Mouse (Mus musculus) midbrain, embryonic 14.5 days (tissue): Measurements from ENCODE around the gene Adgb. TPM values are rescaled to one million over a fixed set of nuclear protein-coding genes. Genes with fewer than 3 reads are reported as not detected.

ENCODE experiments used
- ATAC-seq: fragments of 200-750 bp; cut with Nextera tagmentation; 2 replicates; pipeline ENCODE4 v1.8.0; 2017; ENCODE audit warnings: moderate number of reproducible peaks, moderate library complexity; ENCODE audit not compliant: low FRiP score, low TSS enrichment
- DNase-seq: peaks from one replicate; pipeline ENCODE4 v3.0.0-alpha.2; 2015
- H3K27ac ChIP-seq: fragments of 300-500 bp; sonication (generic); replicated peaks from 2 replicates; pipeline ENCODE4 v1.5.1; 2014; ENCODE audit warnings: mild to moderate bottlenecking, low read depth, low read length, moderate library complexity
- H3K27me3 ChIP-seq: fragments of 300-500 bp; sonication (generic); 2 replicates; pipeline ENCODE4 v1.6.1; 2014; ENCODE audit warnings: low read length, control low read depth, mixed read lengths; ENCODE audit not compliant: control insufficient read depth, insufficient read depth
- H3K36me3 ChIP-seq: fragments of 300-500 bp; sonication (generic); 2 replicates; pipeline ENCODE4 v1.6.1; 2014; ENCODE audit warnings: low read length, control low read depth; ENCODE audit not compliant: control insufficient read depth, insufficient read depth
- H3K4me1 ChIP-seq: fragments of 300-500 bp; sonication (generic); 2 replicates; pipeline ENCODE4 v1.6.1; 2014; ENCODE audit warnings: mild to moderate bottlenecking, antibody characterized with exemption, low read length, control low read depth; ENCODE audit not compliant: control insufficient read depth, insufficient read depth
- H3K4me2 ChIP-seq: fragments of 300-500 bp; sonication (generic); 2 replicates; pipeline ENCODE4 v1.6.1; 2014; ENCODE audit warnings: mild to moderate bottlenecking, low read length, moderate library complexity
- H3K4me3 ChIP-seq: fragments of 300-500 bp; sonication (generic); replicated peaks from 2 replicates; pipeline ENCODE4 v1.5.1; 2014; ENCODE audit warnings: low read depth, low read length
- H3K9ac ChIP-seq: fragments of 300-500 bp; sonication (generic); replicated peaks from 2 replicates; pipeline ENCODE4 v1.6.1; 2014; ENCODE audit warnings: mild to moderate bottlenecking, low read length, moderate library complexity
- H3K9me3 ChIP-seq: fragments of 300-500 bp; sonication (generic); 2 replicates; pipeline ENCODE4 v1.6.1; 2016; ENCODE audit warnings: low read length, control low read depth, mixed read lengths; ENCODE audit not compliant: control insufficient read depth
- WGBS: fragments of 180-500 bp; shearing (Covaris S2); extraction: QIAGEN DNeasy Blood & Tissue Kit; methylation state at CpG from one replicate; pipeline ENCODE4 v1.1.7; 2014; 5-methylcytosine and 5-hydroxymethylcytosine counted together
- polyA plus RNA-seq: library from polyadenylated mRNA; unstranded; fragments of >200 nt; fragmentation: Nextera tagmentation; extraction: Ambion mirVana; gene quantifications from 2 replicates; pipeline ENCODE4 v1.2.1, GENCODE M21; 2014

The Adgb gene
- polyA plus RNA-seq, 1 experiment from 2014 or later = 0.36 TPM

DNA sequence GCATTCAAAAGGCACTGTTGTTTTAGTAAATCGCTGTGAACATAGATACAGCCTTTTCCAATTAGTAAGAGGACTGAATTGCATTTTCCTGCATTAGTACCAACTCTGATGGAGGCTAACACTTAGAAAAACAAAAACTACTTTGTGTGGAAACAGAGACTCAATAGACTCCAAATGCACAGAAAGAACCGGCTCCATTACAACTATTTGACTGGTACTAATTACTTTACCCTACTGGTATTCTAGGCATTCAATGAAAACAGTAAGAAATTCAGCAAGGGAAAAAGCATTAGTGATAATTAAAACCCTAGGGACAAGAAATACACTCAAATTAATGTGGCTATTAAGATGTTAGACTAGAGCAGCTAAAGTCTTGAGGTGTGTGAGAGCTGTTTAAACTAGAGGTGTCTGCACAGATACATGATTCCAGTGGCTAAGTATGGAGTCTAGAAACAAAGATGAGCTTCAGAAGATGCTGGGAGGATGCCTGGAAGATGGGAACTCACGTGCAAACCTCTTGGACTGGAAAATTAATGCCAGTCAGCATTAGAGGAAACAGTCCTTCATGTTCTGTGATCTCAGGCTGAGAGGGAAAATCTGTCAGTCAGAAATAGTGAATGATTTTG lies 27.2 kb downstream of the Adgb start:
- H3K4me2 ChIP-seq = no peak overlapping the region
- no peaks in the 10 kb centered on the region for H3K27me3 ChIP-seq
- H3K9ac ChIP-seq = no peak overlapping the region
- WGBS = 79% methylated on average over 3 of the region's 3 CpGs
- no peaks in the 10 kb centered on the region for H3K9me3 ChIP-seq
- no peak overlapping the region for H3K4me3 ChIP-seq
- ATAC-seq (no peak), DNase-seq (no peak)
- no peak overlapping the region for H3K27ac ChIP-seq
- H3K36me3 ChIP-seq = no peaks in the 10 kb centered on the region
- H3K4me1 ChIP-seq = no peaks in the 10 kb centered on the region

- no peak for DNase-seq
- no peaks in the 10 kb centered on the region for H3K27me3 ChIP-seq
- ATAC-seq = no peak
- H3K9me3 ChIP-seq = no peaks in the 10 kb centered on the region
- no peak overlapping the region for H3K4me3 ChIP-seq
- H3K9ac ChIP-seq = no peak overlapping the region
- no peaks in the 10 kb centered on the region for H3K4me1 ChIP-seq
- H3K36me3 ChIP-seq = no peaks in the 10 kb centered on the region
- no peak overlapping the region for H3K4me2 ChIP-seq
- H3K27ac ChIP-seq = no peak overlapping the region
These were observed 28.6 kb downstream of the Adgb start for GRCm38 (mm10) chr10:10443558-10443957.

DNA sequence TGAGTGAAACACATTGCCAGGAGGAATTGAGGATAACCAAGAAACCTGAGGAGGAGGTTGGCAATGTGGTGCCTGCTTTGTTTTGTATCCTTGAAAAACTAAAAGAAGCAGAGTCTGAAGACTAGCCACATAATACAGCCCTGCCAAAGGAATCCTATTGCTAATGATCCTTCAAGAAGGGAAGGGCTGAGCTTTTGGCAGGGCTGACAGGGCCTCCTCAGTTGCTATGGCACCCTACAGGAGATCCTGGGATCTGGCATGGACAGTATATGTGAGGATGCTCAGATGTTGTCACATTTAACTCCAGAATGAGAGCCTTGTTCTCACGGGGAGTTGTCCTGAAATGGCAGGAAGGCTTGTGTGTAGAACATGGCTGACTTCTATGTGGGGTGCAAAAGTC lies 37.1 kb downstream of the Adgb start:
- Histone ChIP-seq H3K27ac (no peak overlapping the region), H3K9me3 (no peaks in the 10 kb centered on the region), H3K4me3 (no peak overlapping the region), H3K9ac (no peak overlapping the region), H3K4me1 (no peaks in the 10 kb centered on the region), H3K4me2 (no peak overlapping the region), H3K36me3 (no peaks in the 10 kb centered on the region), H3K27me3 (no peaks in the 10 kb centered on the region)
- 76% methylated on average over 1 of the region's 1 CpGs for WGBS
- DNase-seq = no peak
- no peak for ATAC-seq

DNA sequence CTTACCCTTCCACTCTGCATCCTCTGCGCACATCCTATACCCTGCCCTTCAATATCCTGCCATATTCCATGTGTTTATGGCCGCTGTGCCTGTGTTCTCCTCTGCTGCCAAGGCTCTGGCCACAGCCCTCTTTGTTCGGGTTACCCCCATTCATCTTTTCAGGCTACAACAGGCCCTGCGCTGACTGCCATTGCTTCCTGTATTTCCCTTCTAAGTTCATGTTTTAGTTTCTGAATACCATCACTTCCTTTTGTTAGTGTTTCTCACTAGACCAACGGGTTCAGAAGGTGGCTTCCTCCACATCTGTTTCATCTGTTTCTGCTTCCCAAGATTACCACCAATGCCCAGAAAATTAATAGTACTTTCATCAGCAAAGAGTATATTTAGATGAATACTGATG lies 42.5 kb downstream of the Adgb start:
- Histone ChIP-seq H3K27ac (no peak overlapping the region), H3K9ac (no peak overlapping the region), H3K27me3 (no peaks in the 10 kb centered on the region), H3K36me3 (no peaks in the 10 kb centered on the region), H3K4me2 (no peak overlapping the region), H3K9me3 (no peaks in the 10 kb centered on the region), H3K4me3 (no peak overlapping the region), H3K4me1 (no peaks in the 10 kb centered on the region)
- DNase-seq (no peak), ATAC-seq (no peak)
- 89% methylated on average over 5 of the region's 5 CpGs for WGBS

- DNase-seq (no peak), ATAC-seq (no peak)
- no peaks in the 10 kb centered on the region for H3K4me1 ChIP-seq
- 92% methylated on average over 7 of the region's 7 CpGs for WGBS
- H3K9me3 ChIP-seq = no peaks in the 10 kb centered on the region
- H3K27me3 ChIP-seq = no peaks in the 10 kb centered on the region
- no peaks in the 10 kb centered on the region for H3K36me3 ChIP-seq
- no peak overlapping the region for H3K9ac ChIP-seq
- no peak overlapping the region for H3K4me3 ChIP-seq
- H3K27ac ChIP-seq = no peak overlapping the region
- no peak overlapping the region for H3K4me2 ChIP-seq
These were observed 43.1 kb downstream of the Adgb start for GRCm38 (mm10) chr10:10429032-10429431.

DNA sequence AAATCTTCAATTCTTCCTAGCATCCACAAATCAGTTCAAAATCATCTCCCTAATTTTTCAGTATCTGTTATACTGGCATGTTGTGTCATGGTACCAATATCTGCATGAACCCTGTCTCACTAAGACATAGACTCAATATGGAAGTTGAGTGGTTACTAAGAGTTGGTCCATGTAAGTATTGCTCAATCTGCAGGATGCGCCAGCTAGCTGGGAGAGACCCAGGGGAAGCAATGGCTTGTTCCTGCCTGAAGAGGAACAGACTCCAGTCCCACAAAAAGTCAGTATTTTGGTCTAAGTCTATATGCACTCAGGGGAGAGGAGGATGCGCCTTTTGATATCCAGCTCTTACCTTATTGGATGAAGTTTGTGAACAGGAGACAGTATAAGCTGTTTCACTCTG lies 47.7 kb downstream of the Adgb start:
- H3K4me3 ChIP-seq = no peak overlapping the region
- H3K9ac ChIP-seq = no peak overlapping the region
- no peaks in the 10 kb centered on the region for H3K9me3 ChIP-seq
- H3K27ac ChIP-seq = no peak overlapping the region
- no peaks in the 10 kb centered on the region for H3K36me3 ChIP-seq
- H3K4me1 ChIP-seq = no peaks in the 10 kb centered on the region
- H3K27me3 ChIP-seq = no peaks in the 10 kb centered on the region
- WGBS = 90% methylated on average over 2 of the region's 2 CpGs
- DNase-seq (no peak), ATAC-seq (no peak)
- no peak overlapping the region for H3K4me2 ChIP-seq

DNA sequence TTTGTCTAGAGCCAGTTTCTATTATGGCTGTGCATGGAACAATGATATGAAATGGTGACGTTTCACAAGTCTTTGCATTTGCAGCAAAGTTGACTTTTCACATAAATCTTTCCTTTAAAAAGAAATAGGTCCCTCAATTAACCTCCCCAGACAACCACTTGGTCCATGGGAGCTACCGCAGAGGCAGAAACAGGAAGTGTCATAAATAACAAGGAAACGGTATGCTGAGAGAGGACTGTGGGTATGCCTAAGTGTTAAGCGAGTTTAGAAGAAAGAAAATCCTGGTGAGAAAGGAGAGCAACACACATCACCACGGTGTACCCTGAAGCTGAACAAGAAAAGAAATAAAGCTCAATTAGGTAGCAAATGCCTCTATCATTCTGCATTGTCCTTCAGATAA lies 61.1 kb downstream of the Adgb start:
- no peak overlapping the region for H3K4me2 ChIP-seq
- H3K27me3 ChIP-seq = no peaks in the 10 kb centered on the region
- no peak overlapping the region for H3K27ac ChIP-seq
- no peaks in the 10 kb centered on the region for H3K4me1 ChIP-seq
- H3K4me3 ChIP-seq = no peak overlapping the region
- WGBS = 87% methylated on average over 5 of the region's 5 CpGs
- DNase-seq = no peak
- ATAC-seq = no peak
- no peaks in the 10 kb centered on the region for H3K36me3 ChIP-seq
- no peak overlapping the region for H3K9ac ChIP-seq
- no peaks in the 10 kb centered on the region for H3K9me3 ChIP-seq

- ATAC-seq (peak; percentile 81; the same call in 1 of the 2 replicates), DNase-seq (peak; percentile 89)
- H3K36me3 ChIP-seq = no peaks in the 10 kb centered on the region
- no peak overlapping the region for H3K4me2 ChIP-seq
- no peaks in the 10 kb centered on the region for H3K9me3 ChIP-seq
- 60% methylated on average over 3 of the region's 3 CpGs for WGBS
- no peaks in the 10 kb centered on the region for H3K4me1 ChIP-seq
- H3K4me3 ChIP-seq = no peak overlapping the region
- no peaks in the 10 kb centered on the region for H3K27me3 ChIP-seq
- H3K9ac ChIP-seq = no peak overlapping the region
- H3K27ac ChIP-seq = no peak overlapping the region
These were observed 64.0 kb downstream of the Adgb start for GRCm38 (mm10) chr10:10408166-10408565.

GRCm38 (mm10) chr10:10395784-10396481 lies 76.2 kb downstream of the Adgb start:
- no peak overlapping the region for H3K9ac ChIP-seq
- H3K9me3 ChIP-seq = no peaks in the 10 kb centered on the region
- no peaks in the 10 kb centered on the region for H3K4me1 ChIP-seq
- H3K4me2 ChIP-seq = no peak overlapping the region
- no peak overlapping the region for H3K27ac ChIP-seq
- WGBS = 88% methylated on average over 4 of the region's 4 CpGs
- ATAC-seq = no peak
- no peaks in the 10 kb centered on the region for H3K27me3 ChIP-seq
- H3K4me3 ChIP-seq = no peak overlapping the region
- no peak for DNase-seq
- H3K36me3 ChIP-seq = no peaks in the 10 kb centered on the region
